Mouse (Mus musculus): ENCODE results near the gene Vmn2r27.

- TF ChIP-seq CTCF (IDR thresholded peaks at IDR 0.05; ENCODE audit: borderline replicate concordance, insufficient read depth, low read depth, low read length): no peak
- TF ChIP-seq POLR2A (IDR thresholded peaks at IDR 0.05; ENCODE audit: borderline replicate concordance, insufficient read depth, low read length): no peak
These were observed at the start of gene Vmn2r27 for GRCm38 (mm10) chr6:124231756-124232155.

All from cerebellum, adult 2 months (tissue).